Mouse (Mus musculus): ENCODE measurements at regions not wholly inside any gene's neighbourhood (a gene's known extent, or its start where the extent isn't known, plus 50 kb on each side); places are given as distances from the start of the nearest gene placed in this dataset.
A peak's percentile ranks its signal among the peaks of the same experiment; 100 is the strongest.

- no peak for DNase-seq
Observed at GRCm38 (mm10) chr2:83224018-83224417, 280.6 kb downstream of the Fsip2 start.

- DNase-seq = no peak
Observed at GRCm38 (mm10) chr2:83226198-83226597, 282.8 kb downstream of the Fsip2 start.

GRCm38 (mm10) chr2:83251173-83252101, 308.0 kb downstream of the Fsip2 start:
- DNase-seq = no peak

- DNase-seq = no peak
Observed at GRCm38 (mm10) chr2:83256811-83257321, 313.4 kb downstream of the Fsip2 start.

- DNase-seq = no peak
Observed at GRCm38 (mm10) chr2:83258613-83259012, 315.2 kb downstream of the Fsip2 start.

GRCm38 (mm10) chr2:83303515-83303914, 340.7 kb upstream of the Zc3h15 start:
- no peak for DNase-seq

GRCm38 (mm10) chr2:83332056-83332769, 312.0 kb upstream of the Zc3h15 start:
- DNase-seq = no peak

GRCm38 (mm10) chr2:83332770-83333157, 311.5 kb upstream of the Zc3h15 start:
- no peak for DNase-seq

GRCm38 (mm10) chr2:83337364-83337763, 306.9 kb upstream of the Zc3h15 start:
- peak; percentile 14 to 16 for DNase-seq

GRCm38 (mm10) chr2:83340168-83340567, 304.1 kb upstream of the Zc3h15 start:
- no peak for DNase-seq
